Mouse (Mus musculus): ENCODE results near the gene Omg.

Omg gene

DNA sequence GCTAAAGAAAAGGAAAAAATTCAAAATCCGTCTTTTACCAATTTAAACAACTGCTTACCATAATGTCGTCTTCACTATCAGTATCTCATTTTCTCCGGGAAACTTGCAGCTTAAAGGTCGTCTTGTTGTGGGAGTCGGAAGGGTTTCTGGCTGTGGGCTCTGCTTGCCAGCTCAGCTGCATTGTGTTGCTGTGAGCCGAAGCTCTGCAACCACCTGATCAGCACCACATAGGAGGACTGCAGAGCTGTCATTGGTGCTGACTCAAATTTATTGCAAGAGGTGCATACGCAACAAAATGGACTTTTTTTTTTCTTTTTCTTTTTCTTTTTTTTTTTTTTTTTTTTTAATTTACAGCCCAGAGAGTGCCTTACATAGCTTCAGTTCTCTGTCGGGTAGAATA is at the start of gene Omg:
Gene Omg, minus strand, starts transcription at position 240 of the 400 bp plus-strand sequence.
- DNase-seq: no peak

GRCm38 (mm10) chr11:79552622-79553021 is 48.7 kb upstream of the Omg start:
- DNase-seq: no peak

DNA sequence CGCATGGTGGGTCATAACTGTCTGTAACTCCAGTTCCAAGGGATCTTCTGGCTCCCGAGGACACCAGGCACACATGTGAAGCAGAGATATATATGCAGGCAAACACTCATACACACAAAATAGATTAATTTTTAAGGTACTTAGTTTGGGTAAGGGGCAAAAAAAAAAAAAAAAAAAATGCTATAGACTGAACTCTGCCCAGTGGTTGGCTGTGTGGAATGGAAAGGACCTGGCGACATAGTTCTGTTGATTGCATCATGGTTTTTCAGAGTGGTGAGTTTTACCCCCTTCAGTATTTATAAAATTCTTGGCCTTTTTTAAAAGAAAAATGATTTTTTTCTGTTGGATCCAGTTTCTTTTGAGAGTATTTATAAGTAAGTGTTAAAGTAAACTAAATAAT is 32.4 kb upstream of the Omg start:
- no peak for DNase-seq

DNA sequence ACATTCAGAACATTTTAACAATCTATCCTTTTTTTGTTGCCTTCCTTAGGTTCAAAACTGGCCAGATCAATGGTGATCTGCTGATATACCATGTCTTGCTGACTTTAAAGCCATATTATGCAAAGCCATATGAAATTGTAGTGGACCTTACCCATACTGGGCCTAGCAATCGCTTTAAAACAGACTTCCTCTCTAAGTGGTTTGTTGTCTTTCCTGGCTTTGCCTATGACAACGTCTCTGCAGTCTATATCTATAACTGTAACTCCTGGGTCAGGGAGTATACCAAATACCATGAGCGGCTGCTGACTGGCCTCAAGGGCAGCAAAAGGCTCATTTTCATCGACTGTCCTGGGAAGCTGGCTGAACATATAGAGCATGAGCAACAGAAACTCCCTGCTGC is 31.7 kb upstream of the Omg start:
- DNase-seq: no peak

GRCm38 (mm10) chr11:79533950-79534690 is 30.2 kb upstream of the Omg start:
- DNase-seq: peak; percentile 66 to 69

- DNase-seq: no peak
Measured at GRCm38 (mm10) chr11:79533311-79533710, 29.4 kb upstream of the Omg start.

DNA sequence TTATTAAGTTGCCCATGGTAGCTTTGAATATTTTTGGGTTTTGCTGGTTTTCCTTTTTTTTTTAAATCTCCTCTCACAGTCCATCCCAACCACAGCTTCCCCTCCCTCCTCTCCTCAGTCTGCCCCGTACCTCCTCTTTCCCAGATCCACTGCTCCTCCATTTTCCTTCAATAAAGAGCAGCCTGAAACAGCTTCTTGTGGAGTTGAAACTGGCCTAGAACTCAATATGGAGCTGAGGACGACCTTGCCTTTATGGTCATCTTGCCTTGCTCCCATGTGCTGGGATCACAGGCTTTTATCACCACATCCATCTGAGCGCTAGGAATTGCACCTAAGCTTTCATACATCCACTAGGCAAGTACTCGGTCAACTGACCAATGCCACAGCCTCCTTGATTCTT is 27.6 kb upstream of the Omg start:
- no peak for DNase-seq

DNA sequence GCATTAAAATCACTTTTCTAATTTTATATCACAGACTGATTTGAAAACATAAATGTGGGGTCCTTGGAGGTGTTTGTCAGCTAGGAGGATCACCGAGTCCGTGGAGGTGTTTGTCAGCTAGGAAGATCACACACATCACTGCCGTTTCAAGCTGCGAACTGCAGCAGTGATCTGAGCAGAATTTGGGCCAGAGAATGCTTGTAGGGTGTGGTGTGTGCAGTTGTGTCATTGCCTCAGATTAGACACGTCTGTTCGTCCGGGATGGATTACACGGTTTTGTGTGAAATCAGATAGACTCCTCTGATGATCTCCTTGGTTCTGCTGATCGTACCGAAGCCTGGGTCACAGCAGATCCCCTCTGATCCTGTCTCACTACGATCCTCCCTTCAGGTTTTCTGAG is 26.9 kb upstream of the Omg start:
- DNase-seq: no peak

DNA sequence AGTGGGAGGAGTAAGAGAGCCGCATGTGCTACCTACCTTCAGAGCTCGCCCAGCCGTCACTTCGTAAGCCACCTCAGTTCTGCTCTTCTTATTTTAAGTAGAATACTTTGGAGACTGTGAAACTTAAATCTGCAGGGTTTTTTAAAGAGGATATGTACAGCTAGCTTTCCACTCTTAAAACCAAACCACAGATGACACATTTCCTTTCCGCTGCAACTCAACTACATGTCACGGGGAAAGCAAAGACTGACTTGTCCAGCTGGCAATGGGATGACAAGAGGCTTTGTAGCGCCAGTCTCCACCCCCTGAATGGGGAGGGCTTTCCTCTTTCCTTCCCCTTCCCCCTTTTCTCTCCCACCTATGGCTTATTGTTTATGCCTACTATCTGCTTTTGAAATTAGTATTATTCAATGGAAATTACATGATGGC is 26.5 kb upstream of the Omg start, which contains the start of the genes Evi2 and Evi2a:
Gene Evi2, minus strand, starts transcription at position 257 of the 429 bp plus-strand sequence.
Gene Evi2a, minus strand, starts transcription at position 277 of the 429 bp plus-strand sequence.
- DNase-seq: peak; percentile 25 to 44

- DNase-seq: no peak
Measured at GRCm38 (mm10) chr11:79529736-79530135, 25.9 kb upstream of the Omg start.

DNA sequence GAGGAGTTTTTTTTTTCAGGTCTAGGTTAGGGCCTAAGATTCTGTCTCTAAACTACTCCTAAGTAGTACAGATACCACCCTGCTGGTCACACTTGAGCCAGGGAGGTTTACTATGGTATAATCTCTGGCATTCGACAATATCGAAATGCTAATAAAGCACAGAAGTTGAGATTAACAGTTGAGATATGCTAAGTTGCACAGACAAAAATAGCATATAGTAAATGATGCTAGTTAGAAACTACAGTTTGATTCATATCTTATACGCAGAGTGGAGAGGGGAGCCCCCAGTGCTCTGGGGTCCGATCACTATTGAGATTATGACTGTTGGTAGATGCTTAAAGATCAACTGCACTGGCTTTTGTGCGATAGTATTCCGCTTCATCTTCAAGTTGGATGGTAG is 25.3 kb upstream of the Omg start:
- DNase-seq: no peak

DNA sequence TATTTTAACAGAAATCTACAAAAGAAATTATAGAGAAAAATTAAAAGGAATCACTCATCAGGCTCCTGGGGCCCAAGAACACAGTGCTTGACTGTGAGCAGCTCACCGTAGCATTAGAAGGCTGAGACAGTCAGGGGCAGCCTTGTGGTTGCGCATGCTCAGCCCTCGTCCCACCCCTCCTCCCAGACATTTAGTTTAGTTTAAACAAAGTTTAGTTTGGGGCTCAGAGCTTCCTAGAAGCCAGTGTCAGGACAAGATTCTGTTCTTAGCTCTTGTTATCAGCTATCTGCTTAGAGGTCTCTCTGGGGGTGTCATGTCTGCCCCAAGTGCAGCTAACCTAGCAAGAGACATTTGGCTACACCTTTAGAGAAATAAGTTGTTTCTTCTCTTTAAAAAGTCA is 24.7 kb upstream of the Omg start:
- no peak for DNase-seq

DNA sequence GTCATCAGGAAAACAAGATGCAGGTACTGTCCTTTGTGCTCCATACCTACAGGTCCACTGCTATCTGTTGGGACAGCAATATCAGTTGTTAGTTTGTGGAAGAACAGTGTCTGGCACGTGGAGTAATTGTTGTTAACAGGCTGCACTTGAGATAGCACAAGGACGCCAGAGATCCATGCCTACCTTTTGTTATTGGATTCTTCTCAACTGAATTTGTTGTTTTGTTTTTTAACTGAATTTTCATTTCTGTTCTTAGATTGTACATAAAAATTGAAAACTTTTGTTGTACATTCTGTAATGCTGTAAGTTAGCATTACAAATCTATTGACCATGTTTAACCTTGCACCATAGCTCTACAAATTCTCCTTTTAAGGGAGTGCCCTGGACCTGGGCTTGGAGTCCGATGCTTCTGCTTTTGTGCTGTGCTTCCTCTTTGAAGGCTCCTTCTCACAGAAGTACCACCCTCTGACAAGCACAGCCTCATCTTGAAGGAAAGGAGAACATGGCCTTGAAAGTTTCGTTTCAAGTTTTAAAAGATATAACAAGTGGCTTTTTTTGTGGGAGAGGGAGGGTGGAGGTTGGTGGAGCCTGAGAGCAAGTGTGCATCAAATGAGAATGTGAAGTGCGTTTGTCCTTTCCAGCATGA is 24.0 kb upstream of the Omg start:
- peak; percentile 27 to 36 for DNase-seq

GRCm38 (mm10) chr11:79527015-79527738 is 23.3 kb upstream of the Omg start:
- peak; percentile 23 to 36 for DNase-seq

DNA sequence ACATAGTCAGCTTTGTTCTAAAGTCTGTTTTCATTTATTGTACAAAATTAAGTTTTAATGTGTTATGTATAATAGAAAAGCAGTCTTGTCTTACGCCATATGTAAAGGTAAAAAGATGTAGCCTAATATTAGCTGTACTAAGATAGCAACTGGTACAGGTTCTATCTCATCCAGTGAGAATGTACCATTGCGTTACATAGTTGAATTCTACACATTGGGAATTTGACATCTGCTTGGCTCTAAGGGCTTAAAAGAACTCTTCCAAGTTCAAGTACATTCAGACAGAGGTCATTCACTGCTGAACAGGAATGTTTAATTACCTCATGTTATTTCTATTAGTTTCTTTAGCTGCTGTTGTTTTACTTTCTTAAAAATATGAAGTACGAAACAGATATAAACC is 22.7 kb upstream of the Omg start:
- DNase-seq: no peak

- no peak for DNase-seq
Measured at GRCm38 (mm10) chr11:79524310-79524575, 20.4 kb upstream of the Omg start.

DNA sequence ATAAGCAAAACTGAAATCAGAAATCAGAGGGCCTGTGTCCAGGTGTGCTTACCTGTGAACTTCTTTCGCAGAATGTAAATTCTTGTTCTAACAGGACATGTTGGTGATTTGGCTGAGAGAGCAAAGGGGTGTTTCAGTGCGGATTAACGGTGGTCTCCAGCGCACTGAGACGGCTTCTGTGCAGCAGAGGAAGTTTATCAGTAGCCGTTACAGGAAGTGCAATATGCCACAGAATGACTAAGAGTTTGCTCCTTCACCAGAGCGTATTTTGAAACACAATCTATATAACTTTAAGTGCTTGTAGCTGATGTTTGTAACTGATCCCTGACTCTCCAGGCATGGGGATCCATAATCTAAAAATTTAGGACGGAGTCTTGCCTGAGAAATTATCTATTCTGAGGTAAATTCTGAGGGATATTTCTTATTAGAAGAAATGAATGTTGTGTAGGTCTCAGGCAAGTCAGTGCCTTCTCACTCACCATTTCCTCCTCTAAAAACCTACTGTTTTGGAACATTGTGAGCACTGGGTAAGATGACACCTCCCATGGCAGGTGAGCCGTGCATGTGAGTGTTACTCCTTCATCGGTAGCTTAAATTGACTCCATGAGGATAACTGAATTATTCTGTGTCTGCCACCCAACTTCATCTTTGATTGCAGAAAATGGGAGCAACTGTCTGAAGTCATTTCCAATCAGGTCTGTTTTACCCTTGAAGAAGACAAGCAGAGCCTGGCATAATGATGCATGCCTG is 19.9 kb upstream of the Omg start, which contains the start of gene Evi2b:
Gene Evi2b, minus strand, starts transcription at position 203 of the 750 bp plus-strand sequence.
- no peak for DNase-seq

- DNase-seq: no peak
Measured at GRCm38 (mm10) chr11:79522944-79523343, 19.1 kb upstream of the Omg start.

DNA sequence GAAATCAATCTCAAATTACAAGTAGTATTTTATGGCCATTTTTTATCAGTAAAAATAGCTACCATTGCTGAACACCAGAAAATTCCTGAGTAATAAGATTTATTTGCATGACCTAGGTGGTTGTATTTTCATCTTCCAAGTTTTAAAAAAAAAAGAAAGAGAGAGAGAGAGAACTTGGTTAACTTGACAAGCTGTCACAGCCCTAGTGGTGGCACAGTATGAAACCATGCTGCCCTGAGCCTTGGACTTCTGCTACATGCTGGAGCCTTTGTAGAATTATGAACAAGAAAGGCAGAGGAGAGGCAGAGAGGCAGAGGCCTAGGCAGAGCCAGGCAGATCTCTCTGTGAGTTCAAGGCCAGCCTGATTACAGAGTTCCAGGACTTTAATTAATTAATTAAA is 18.0 kb upstream of the Omg start:
- DNase-seq: no peak

GRCm38 (mm10) chr11:79520772-79521171 is 16.9 kb upstream of the Omg start:
- no peak for DNase-seq

GRCm38 (mm10) chr11:79519878-79520291 is 16.0 kb upstream of the Omg start:
- no peak for DNase-seq

- DNase-seq: no peak
Measured at GRCm38 (mm10) chr11:79519299-79519698, 15.4 kb upstream of the Omg start.

DNA sequence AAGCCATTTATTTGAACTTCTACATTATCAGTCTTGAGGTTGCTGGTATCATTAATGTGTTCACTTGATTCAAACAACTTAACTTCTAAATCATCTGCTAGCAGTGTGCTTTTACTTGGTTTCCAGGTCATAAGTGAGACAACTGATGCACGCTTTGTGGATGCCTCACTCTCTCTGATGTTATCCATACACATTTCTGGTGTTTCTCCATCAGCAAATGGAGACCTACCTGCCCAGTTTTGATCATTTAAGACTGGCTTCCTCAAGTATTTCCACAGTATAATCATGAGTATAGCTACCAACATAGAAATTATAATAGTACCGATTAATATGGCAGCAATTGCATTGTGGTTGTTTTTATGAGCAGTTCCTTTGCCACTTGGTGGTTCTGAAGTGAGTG is 11.9 kb upstream of the Omg start:
- no peak for DNase-seq
